Mouse (Mus musculus) intestine, embryonic 16.5 days (tissue): ENCODE measurements around the gene Cabin1. TPM values are rescaled to one million over a fixed set of nuclear protein-coding genes. Genes with fewer than 3 reads are reported as not detected.
"Not testable (repeated sequence)": the region's sequence is repeated elsewhere in the genome, so short reads cannot be mapped to it uniquely, and the experiment has no call there.

ENCODE experiments used
- ATAC-seq: fragments of 200-750 bp; cut with Nextera tagmentation; 2 replicates; pipeline ENCODE4 v1.8.0; 2017; ENCODE audit warnings: moderate TSS enrichment, moderate library complexity
- H3K27ac ChIP-seq: fragments of 300-500 bp; sonication (generic); 2 replicates; pipeline ENCODE4 v1.5.1; 2014; ENCODE audit warnings: mild to moderate bottlenecking, low read length
- H3K27me3 ChIP-seq: fragments of 300-500 bp; sonication (generic); replicated peaks from 2 replicates; pipeline ENCODE4 v1.6.1; 2014; ENCODE audit warnings: low read length, control low read depth, mixed read lengths; ENCODE audit not compliant: control insufficient read depth, insufficient read depth
- H3K36me3 ChIP-seq: fragments of 300-500 bp; sonication (generic); 2 replicates; pipeline ENCODE4 v1.6.1; 2014; ENCODE audit warnings: low read length, control low read depth; ENCODE audit not compliant: control insufficient read depth, insufficient read depth
- H3K4me1 ChIP-seq: fragments of 300-500 bp; sonication (generic); 2 replicates; pipeline ENCODE4 v1.6.1; 2014; ENCODE audit warnings: low read length, control low read depth, mixed read lengths; ENCODE audit not compliant: control insufficient read depth, insufficient read depth
- H3K4me2 ChIP-seq: fragments of 300-500 bp; sonication (generic); 2 replicates; pipeline ENCODE4 v1.6.1; 2014; ENCODE audit warnings: low read depth, low read length, control low read depth
- H3K4me3 ChIP-seq: fragments of 300-500 bp; sonication (generic); 2 replicates; pipeline ENCODE4 v1.5.1; 2014; ENCODE audit warnings: mild to moderate bottlenecking, low read length
- H3K9ac ChIP-seq: fragments of 300-500 bp; sonication (generic); 2 replicates; pipeline ENCODE4 v1.6.1; 2014; ENCODE audit warnings: low read depth, low read length
- H3K9me3 ChIP-seq: fragments of 300-500 bp; sonication (generic); 2 replicates; pipeline ENCODE4 v1.6.1; 2016; ENCODE audit warnings: low read length, control low read depth; ENCODE audit not compliant: control insufficient read depth
- WGBS: fragments of 180-500 bp; shearing (Covaris S2); extraction: QIAGEN DNeasy Blood & Tissue Kit; methylation state at CpG from one replicate; pipeline ENCODE4 v1.1.7; 2014; 5-methylcytosine and 5-hydroxymethylcytosine counted together
- polyA plus RNA-seq: library from polyadenylated mRNA; unstranded; fragments of >200 nt; fragmentation: Nextera tagmentation; extraction: Ambion mirVana; gene quantifications from 2 replicates; pipeline ENCODE4 v1.2.1, GENCODE M21; 2015

Cabin1 gene
- polyA plus RNA-seq, 1 experiment from 2014 or later: 26.4 TPM

DNA sequence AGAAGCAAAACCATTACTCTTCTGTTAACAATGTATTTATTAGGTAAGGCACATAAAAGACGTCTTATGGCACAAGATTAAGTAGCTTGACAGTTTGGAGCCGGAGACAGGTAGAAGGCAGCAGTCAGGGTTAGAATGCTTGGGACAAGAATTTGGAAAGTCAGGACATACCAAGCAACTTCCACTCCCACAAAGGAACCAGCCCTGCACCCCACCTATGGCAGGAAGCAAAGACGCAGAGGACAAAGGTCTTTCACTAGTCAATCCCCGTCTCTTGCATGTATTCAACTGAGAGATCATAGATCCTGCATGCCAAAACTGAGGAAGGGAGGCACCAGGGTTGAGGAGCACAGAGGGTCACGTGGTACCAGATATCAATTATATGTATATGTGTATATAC, 10.0 kb upstream of the Cabin1 start:
- Histone ChIP-seq H3K4me1 (peaks cover 7% of the 10 kb centered on the region; the same call in 1 of the 2 replicates), H3K4me3 (no peak overlapping the region), H3K4me2 (no peak overlapping the region), H3K27me3 (no peaks in the 10 kb centered on the region), H3K9me3 (no peaks in the 10 kb centered on the region), H3K36me3 (peaks cover 2% of the 10 kb centered on the region; the same call in 1 of the 2 replicates), H3K9ac (no peak overlapping the region), H3K27ac (no peak overlapping the region)
- 82% methylated on average over 5 of the region's 5 CpGs for WGBS
- no peak for ATAC-seq

DNA sequence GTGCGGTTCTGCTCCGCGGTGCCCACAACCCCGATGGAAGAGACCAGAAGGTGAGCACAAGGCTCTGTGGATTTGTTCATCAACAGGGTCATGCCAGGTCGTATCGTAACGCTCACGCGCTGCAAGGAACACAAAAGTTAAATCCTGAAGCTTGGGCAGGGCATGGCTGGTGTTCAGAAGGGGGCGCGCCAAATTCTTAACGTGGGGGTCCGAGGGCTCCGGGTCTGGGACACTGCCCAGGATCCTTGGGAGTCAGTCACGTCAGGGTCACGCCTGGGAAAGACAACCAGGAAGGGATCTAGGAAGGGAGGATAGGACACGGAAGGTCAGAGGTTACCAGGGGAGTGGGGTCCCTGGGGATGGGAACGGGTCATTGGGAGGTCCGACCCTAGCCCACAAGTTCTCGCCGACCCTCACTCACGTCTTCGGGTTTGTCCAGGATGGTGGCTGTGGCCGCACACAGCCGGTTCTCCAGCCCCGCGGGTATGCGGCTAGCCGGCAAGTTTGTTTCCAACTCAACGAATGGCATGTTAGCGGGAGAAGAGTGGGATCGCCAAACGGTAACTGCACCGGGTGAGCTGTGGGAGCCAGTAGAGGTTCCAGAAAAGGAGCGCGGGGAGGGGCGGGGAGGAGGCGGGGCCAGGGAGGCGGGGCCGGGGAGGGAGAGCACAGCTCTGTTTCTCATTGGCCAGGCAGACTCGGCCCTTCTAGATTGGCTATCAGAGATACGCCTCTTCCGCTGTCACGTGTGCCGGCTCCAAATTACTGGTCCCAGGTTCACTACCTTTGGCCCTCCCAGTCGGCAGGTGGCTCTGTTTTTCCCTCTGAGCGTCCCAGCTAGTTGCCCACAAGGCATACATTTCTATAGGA, 8.9 kb upstream of the Cabin1 start, which contains the start of gene Ddt:
TSS of gene Ddt (minus strand) at position 620 of the 870 bp plus-strand sequence.
- Histone ChIP-seq H3K36me3 (0 out of 2 replicates have a peak, but pooled peaks cover 2% of the 10 kb centered on the region), H3K4me2 (peak within 1 kb of the TSS; percentile 92), H3K9ac (peak within 1 kb of the TSS; percentile 77), H3K27me3 (no peaks in the 10 kb centered on the region), H3K9me3 (no peaks in the 10 kb centered on the region), H3K4me1 (peaks cover 7% of the 10 kb centered on the region; the same call in 1 of the 2 replicates), H3K27ac (peak within 1 kb of the TSS; percentile 57; the same call in 1 of the 2 replicates), H3K4me3 (peak within 1 kb of the TSS; percentile 75)
- WGBS: under 1% methylated on average over 46 of the region's 47 CpGs
- peak; percentile 97 for ATAC-seq

DNA sequence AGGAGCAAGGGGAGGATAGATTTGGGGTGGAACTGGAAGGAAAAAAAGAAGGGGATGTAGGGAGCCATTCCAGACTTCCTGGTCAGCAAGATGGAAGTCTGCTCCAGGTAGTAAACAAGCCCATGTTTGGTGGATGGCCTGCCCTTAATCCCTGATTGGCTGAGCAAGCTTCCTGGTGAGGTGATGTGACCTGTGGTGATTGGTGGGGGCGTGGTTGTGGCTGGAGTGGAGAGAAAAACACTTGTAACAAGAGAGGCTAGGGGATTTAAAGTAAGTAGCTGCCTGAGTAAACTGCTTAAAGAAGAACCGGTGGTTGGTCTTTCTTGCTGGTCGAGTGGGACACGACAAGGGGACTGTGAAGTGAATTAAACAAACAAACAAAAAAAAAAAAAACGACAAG, 3.6 kb upstream of the Cabin1 start:
- H3K9me3 ChIP-seq, H3K9ac ChIP-seq, H3K4me2 ChIP-seq, H3K4me3 ChIP-seq, ATAC-seq, H3K27me3 ChIP-seq, H3K27ac ChIP-seq, H3K36me3 ChIP-seq: not testable (repeated sequence)
- peaks cover 13% of the 10 kb centered on the region for H3K4me1 ChIP-seq
- WGBS: 29% methylated on average over 5 of the region's 5 CpGs

DNA sequence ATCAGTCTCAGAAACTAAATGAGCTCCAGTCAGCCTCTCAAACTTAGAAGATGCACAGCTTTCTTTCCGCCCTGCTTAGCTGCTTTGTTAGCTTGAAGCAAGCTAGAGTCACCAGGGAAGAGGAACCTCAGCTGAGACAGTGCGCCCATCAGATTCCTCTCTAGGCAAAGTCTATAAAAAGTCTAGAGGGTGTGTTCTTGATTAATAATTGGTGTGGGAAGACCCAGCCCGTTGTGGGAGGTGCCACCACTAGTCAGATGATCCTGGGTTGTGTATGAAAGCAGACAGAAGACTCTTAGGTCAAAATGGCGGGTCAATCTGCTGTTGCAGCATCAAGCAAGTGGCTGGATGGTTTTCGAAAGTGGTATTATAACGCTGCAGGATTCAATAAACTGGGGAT, 2.7 kb upstream of the Cabin1 start:
- 83% methylated on average over 6 of the region's 6 CpGs for WGBS
- no peak overlapping the region for H3K4me2 ChIP-seq
- H3K4me1 ChIP-seq: peaks cover 10% of the 10 kb centered on the region
- H3K9ac ChIP-seq: no peak overlapping the region
- no peak for ATAC-seq
- no peak overlapping the region for H3K27ac ChIP-seq
- H3K4me3 ChIP-seq: no peak overlapping the region
- H3K36me3 ChIP-seq: 0 out of 2 replicates have a peak, but pooled peaks cover 2% of the 10 kb centered on the region
- no peaks in the 10 kb centered on the region for H3K27me3 ChIP-seq
- H3K9me3 ChIP-seq: no peaks in the 10 kb centered on the region

DNA sequence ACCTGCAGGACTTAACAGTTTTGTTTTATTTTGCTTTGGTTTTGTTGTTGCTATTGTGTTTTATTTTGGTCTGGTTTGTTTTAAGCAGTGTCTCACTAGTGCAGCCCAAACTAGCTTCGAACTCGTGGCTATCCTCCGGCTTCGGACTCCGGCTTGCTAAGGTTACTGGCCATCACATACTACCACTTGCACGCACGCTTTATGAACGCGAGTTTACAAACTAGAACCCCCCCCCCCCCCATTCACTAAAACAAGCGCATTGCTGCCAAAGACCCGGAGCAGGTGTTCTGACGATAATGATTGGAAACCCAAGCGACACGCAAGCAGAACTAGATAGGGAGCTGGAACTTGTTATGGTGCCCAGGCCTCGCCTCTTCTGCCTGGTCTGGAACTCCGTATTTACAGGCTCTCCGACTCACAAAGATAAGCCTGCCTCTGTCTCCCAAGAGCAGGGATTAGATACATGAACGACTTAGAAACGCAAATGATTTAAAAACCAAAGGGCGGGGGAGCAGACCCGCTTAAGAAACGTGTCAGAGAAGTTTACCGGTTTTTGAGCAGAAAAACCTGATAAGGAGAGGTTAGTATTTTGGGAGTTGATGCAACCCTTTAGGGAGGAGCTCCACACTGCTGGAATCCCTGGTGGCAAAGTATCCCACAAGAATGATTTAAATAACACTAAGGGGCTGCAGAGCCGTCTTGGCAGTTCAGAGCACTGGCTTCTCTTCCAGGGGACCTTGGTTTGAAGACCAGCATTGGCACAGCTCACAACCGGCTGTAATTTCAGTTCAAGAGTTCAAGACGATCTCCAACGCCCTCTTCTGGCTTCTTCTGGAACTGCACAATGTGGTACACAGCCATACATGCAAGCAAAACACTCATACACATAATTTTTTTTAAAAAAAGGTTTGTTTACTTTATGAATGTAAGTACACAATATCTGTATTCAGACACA, 655 bp upstream of the Cabin1 start:
- Histone ChIP-seq H3K27me3 (no peaks in the 10 kb centered on the region), H3K4me3 (peak overlapping the region; percentile 94), H3K4me2 (peak overlapping the region; percentile 69), H3K9me3 (no peaks in the 10 kb centered on the region), H3K4me1 (peaks cover 10% of the 10 kb centered on the region), H3K27ac (peak overlapping the region; percentile 75), H3K36me3 (no peaks in the 10 kb centered on the region; the same call in 1 of the 2 replicates), H3K9ac (peak overlapping the region; percentile 66)
- peak; percentile 49 for ATAC-seq
- under 1% methylated on average over 27 of the region's 27 CpGs for WGBS

DNA sequence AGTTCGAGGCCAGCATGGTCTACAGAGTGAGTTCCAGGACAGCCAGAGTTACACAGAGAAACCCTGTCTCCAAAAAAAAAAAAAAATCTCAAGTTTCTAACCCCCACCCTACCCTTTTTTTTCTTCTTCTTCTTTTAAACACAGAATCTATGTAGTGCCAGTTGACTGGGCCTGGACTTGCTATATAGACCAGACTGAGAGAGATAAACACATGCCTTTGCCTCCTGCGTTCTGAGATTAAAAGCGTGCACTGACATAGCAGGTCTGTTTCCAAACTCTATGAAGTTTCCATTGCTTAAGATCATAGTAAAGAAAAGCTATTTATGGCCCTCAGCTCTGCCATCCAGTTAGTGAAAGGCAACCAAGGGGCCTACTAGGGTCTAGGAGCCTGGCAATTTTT, 1.7 kb downstream of the Cabin1 start:
- Histone ChIP-seq H3K27ac (no peak overlapping the region), H3K27me3 (no peaks in the 10 kb centered on the region), H3K4me2 (no peak overlapping the region), H3K9me3 (no peaks in the 10 kb centered on the region), H3K4me3 (no peak overlapping the region), H3K36me3 (peaks cover 3% of the 10 kb centered on the region), H3K9ac (0 out of 2 replicates have a peak overlapping the region, but pooled peaks have one; percentile 9), H3K4me1 (peaks cover 10% of the 10 kb centered on the region)
- no peak for ATAC-seq
- 93% methylated on average over 3 of the region's 3 CpGs for WGBS

DNA sequence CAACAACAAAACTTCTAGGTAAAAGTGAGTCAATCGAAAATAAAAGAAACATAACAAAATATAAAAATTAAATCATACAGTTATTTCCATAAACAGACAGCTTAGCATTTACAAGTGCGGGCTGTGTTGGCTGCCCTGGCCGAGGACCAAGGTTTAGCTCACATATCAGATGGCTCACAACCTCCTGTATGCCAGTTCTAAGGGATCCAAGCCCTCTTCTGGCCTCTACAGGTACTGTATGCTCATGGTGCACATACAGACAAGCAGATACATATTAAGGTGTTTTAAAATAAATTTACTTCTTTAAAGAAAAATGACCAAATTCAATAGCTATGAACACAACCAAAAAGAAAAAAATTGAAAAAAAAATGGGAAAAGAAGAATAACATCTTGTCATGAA, 3.8 kb downstream of the Cabin1 start:
- Histone ChIP-seq H3K4me3 (no peak overlapping the region), H3K9me3 (no peaks in the 10 kb centered on the region), H3K27ac (no peak overlapping the region), H3K27me3 (no peaks in the 10 kb centered on the region), H3K4me2 (no peak overlapping the region), H3K9ac (no peak overlapping the region), H3K4me1 (peaks cover 10% of the 10 kb centered on the region), H3K36me3 (peaks cover 3% of the 10 kb centered on the region)
- no peak for ATAC-seq
- WGBS: 97% methylated on average over 3 of the region's 3 CpGs

DNA sequence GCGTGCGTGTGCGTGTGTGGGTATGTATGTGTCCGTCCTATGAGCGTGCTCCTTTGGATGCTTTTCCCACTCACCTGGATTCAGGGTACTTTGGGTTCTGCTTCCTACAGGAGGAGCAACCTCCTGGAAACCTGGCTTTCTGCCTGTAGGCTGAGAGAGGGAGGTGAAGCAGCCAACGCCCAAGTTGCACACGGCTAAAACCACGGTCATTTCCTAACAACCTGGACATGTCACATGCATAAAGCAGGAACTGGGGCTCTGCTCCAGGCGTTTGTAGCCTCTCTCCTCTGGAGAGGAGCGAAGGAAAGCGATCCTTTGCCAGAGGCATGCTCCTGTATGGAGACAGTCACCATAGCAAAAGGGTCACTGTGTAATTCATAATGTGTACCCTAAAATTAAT, 7.4 kb downstream of the Cabin1 start:
- Histone ChIP-seq H3K4me3 (no peak overlapping the region), H3K9ac (no peak overlapping the region), H3K9me3 (no peaks in the 10 kb centered on the region), H3K27me3 (no peaks in the 10 kb centered on the region), H3K36me3 (peaks cover 20% of the 10 kb centered on the region), H3K4me2 (no peak overlapping the region), H3K27ac (no peak overlapping the region), H3K4me1 (no peaks in the 10 kb centered on the region)
- ATAC-seq: no peak
- WGBS: 90% methylated on average over 11 of the region's 11 CpGs

DNA sequence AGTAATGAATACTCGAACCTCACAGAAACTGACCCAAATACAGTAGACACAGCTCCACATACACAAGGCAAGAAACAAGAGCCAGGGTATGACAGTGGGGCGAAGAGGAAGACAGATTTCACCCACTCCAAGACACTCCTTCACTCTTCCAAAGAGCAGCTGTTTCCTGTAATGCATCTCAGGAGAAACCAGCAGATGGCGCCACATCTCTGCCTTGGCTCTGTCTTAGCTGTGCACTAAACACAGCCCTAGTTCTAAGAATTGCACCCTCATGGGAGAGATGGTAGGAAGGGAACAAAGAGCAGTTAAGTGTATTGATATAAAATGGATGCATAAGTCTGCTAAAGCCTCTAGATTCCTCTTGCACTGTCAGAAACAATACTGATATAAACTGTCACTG, 20.1 kb downstream of the Cabin1 start:
- Histone ChIP-seq H3K4me2 (no peak overlapping the region), H3K36me3 (peaks cover 36% of the 10 kb centered on the region), H3K9me3 (no peaks in the 10 kb centered on the region), H3K27me3 (no peaks in the 10 kb centered on the region), H3K9ac (no peak overlapping the region), H3K4me1 (no peaks in the 10 kb centered on the region), H3K27ac (no peak overlapping the region), H3K4me3 (no peak overlapping the region)
- 41% methylated on average over 3 of the region's 3 CpGs for WGBS
- ATAC-seq: peak; percentile 84
